Mouse (Mus musculus): ENCODE results near the gene Dtd1. TPM values are rescaled to one million over a fixed set of nuclear protein-coding genes. Genes with fewer than 3 reads are reported as not detected.
"Not testable (repeated sequence)": the region's sequence is repeated elsewhere in the genome, so short reads cannot be mapped to it uniquely, and the experiment has no call there.

Gene Dtd1
- 15.8 and 21.4 TPM in 2 replicates for total RNA-seq (2014; fragmentation: Nextera tagmentation)
- total RNA-seq (2017) = 23.9 and 33.2 TPM in 2 replicates
- polyA plus RNA-seq (2012) = 14.2 and 14.8 TPM in 2 replicates

DNA sequence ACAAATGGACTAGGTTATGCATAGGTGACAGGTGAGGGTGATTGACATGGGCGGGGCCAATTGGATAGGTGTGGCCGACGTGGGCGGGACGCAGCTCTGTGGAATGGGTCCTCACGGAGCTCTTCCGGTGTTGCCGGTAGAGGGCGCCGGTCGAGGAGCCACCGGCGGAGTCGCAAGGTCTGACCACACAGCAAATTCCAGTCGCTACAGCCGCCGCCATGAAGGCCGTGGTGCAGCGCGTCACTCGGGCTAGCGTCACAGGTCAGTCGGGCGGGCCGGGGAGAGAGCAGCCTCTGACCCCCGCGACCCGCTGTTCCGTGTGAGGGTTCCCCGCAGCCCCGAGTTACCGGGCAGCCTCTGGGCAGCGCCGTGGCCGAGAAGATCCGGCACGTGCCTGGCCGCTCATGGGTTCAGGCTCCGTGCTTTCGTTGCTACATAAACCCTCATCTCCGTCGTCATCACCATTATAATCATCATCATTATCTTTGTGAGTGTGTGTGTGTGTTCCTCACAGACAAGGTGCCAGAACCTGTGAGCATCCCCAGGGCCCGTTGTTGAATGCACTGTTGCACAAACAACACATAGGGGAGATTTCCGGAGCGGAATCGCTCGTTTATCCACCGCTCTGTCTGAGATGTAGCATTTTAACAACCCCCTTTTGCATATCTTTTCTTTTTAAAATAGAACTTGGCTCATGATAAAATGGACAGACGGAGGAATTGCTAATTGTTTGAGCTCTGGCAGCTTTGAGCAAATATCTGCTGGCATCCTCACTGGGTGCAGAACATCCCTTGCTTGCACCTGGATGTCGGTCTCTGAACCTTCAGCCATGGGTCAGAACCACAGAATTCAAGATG lies at the start of gene Dtd1:
TSS of gene Dtd1 (plus strand) at position 67 of the 857 bp plus-strand sequence.
- TF ChIP-seq TAL1 (conservative IDR thresholded peaks at IDR 0.05; ENCODE audit: low read depth, low read length) (no peak), CTCF (IDR thresholded peaks at IDR 0.05; ENCODE audit: low read depth, low read length) (peak; percentile 66; the same call in 1 of the 2 replicates)
- Histone ChIP-seq H3K27me3 (ENCODE audit: insufficient read depth, low read length) (no peaks in the 10 kb centered on the region), H3K9me3 (replicated peaks) (no peaks in the 10 kb centered on the region), H3K4me3 (ENCODE audit: low read depth, low read length) (peak within 1 kb of the TSS; percentile 91), H3K36me3 (replicated peaks) (peaks cover 34% of the 10 kb centered on the region), H3K4me1 (ENCODE audit: insufficient read depth, low read depth, low read length) (peaks cover 10% of the 10 kb centered on the region)
- DNase-seq (ENCODE audit: low spot score) (peak; percentile 77), ATAC-seq (ENCODE audit: extremely low read depth, insufficient number of reproducible peaks, low FRiP score, poor library complexity, severe bottlenecking) (peak; percentile 92)

DNA sequence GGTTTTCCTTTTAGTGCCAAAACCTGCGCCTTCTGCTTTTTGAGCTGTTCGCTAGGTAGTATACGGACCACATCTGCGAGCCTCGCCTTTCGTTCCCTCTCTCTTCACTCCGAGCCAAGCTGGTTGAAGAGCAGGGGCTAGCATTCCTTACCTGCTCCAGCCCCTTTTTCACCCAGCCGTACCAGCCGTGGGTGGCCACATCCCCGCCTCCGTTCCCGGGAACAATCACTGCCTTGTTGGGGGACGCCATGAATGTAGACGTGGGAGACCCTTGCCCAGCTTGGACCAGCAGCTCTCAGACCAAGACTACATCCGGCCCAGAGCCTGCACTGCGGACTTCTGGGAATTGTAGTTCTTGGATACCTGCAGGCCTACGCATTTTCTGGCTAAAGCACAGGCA lies 49.2 kb upstream of the Dtd1 start, which contains the start of gene Rbbp9:
TSS of gene Rbbp9 (minus strand) at position 341 of the 400 bp plus-strand sequence.
- no peak for TF ChIP-seq GATA2 (IDR thresholded peaks at IDR 0.05; ENCODE audit: borderline replicate concordance, low read depth, low read length)
- no peak for TF ChIP-seq POLR2AphosphoS5 (IDR thresholded peaks at IDR 0.05; ENCODE audit: insufficient replicate concordance, low read depth, low read length)
- TF ChIP-seq TAL1 (conservative IDR thresholded peaks at IDR 0.05; ENCODE audit: low read depth, low read length) = no peak
- no peak for TF ChIP-seq CTCF (IDR thresholded peaks at IDR 0.05; ENCODE audit: low read depth, low read length)
- no peak for TF ChIP-seq GATA1 (IDR thresholded peaks at IDR 0.05; ENCODE audit: borderline replicate concordance, low read length)
- Histone ChIP-seq H3K27me3 (ENCODE audit: insufficient read depth, low read length) (no peaks in the 10 kb centered on the region), H3K4me3 (ENCODE audit: low read depth, low read length) (peak within 1 kb of the TSS; percentile 76), H3K9me3 (replicated peaks) (no peaks in the 10 kb centered on the region), H3K4me1 (ENCODE audit: insufficient read depth, low read depth, low read length) (peaks cover 7% of the 10 kb centered on the region; the same call in 1 of the 2 replicates), H3K36me3 (replicated peaks) (peaks cover 24% of the 10 kb centered on the region)
- peak; percentile 73 for ATAC-seq (ENCODE audit: extremely low read depth, insufficient number of reproducible peaks, low FRiP score, poor library complexity, severe bottlenecking)
- DNase-seq (ENCODE audit: low spot score) = peak; percentile 43

DNA sequence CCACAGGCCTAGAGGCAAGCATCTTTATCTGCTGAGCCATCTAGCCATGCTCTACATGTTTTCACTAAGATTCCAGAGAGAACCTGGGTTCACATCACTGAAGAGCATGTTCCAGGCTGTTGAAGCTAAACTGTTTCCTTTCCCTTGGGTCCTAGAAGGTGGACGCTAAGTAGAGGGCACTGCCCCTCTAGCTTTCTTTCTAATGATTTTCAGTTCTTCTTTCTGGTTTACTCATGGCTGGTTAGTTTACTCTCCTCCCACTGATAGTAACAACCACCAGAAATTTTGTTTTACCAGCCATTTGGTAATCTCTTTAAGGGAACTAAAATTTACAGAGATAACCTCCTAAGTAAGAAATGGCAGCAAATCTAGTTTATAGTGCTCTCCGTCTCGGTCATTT lies 45.8 kb upstream of the Dtd1 start:
- Histone ChIP-seq H3K36me3 (replicated peaks) (peaks cover 4% of the 10 kb centered on the region), H3K4me1 (ENCODE audit: insufficient read depth, low read depth, low read length) (peaks cover 15% of the 10 kb centered on the region; the same call in 1 of the 2 replicates), H3K4me3 (ENCODE audit: low read depth, low read length) (no peak overlapping the region), H3K9me3 (replicated peaks) (no peaks in the 10 kb centered on the region), H3K27me3 (ENCODE audit: insufficient read depth, low read length) (no peaks in the 10 kb centered on the region)
- ATAC-seq (ENCODE audit: extremely low read depth, insufficient number of reproducible peaks, low FRiP score, poor library complexity, severe bottlenecking) = no peak
- no peak for DNase-seq (ENCODE audit: low spot score)
- TF ChIP-seq TAL1 (conservative IDR thresholded peaks at IDR 0.05; ENCODE audit: low read depth, low read length) (no peak), CTCF (IDR thresholded peaks at IDR 0.05; ENCODE audit: low read depth, low read length) (no peak)

DNA sequence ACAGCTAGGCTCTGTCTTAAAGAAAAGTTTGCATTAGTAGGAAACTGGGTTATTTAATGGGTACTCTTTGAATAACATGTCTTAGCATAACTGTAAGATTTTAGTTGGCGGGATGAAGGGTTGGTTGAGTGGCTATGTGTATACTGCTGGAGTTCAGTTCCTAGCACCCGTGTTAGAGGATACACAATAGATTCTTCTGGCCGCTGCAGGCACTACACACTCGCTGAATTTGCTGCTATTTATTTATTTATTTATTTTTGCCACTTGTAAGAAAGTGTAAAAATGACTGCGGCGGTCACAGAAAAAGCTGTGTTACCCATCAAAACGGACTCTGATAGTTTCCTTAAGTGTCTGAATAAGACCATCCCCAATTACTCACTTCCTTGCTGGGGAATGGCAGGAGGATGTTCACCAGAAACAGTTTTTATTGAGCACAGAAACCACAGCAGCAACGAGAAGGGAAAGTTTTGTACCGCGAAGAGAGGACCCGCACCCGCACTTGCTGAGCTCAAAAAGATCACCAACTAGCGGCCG lies 44.3 kb upstream of the Dtd1 start:
- ATAC-seq (ENCODE audit: extremely low read depth, insufficient number of reproducible peaks, low FRiP score, poor library complexity, severe bottlenecking) (peak; percentile 10; the same call in 1 of the 2 replicates), DNase-seq (ENCODE audit: low spot score) (no peak)
- Histone ChIP-seq H3K9me3 (replicated peaks) (no peaks in the 10 kb centered on the region), H3K4me3 (ENCODE audit: low read depth, low read length) (peak overlapping the region; percentile 79), H3K27me3 (ENCODE audit: insufficient read depth, low read length) (no peaks in the 10 kb centered on the region), H3K4me1 (ENCODE audit: insufficient read depth, low read depth, low read length) (peaks cover 15% of the 10 kb centered on the region; the same call in 1 of the 2 replicates), H3K36me3 (replicated peaks) (peaks cover 16% of the 10 kb centered on the region)
- TF ChIP-seq CTCF (IDR thresholded peaks at IDR 0.05; ENCODE audit: low read depth, low read length) = no peak
- TF ChIP-seq GATA2 (IDR thresholded peaks at IDR 0.05; ENCODE audit: borderline replicate concordance, low read depth, low read length) = no peak
- no peak for TF ChIP-seq TAL1 (conservative IDR thresholded peaks at IDR 0.05; ENCODE audit: low read depth, low read length)
- TF ChIP-seq GATA1 (IDR thresholded peaks at IDR 0.05; ENCODE audit: borderline replicate concordance, low read length) = no peak
- no peak for TF ChIP-seq POLR2AphosphoS5 (IDR thresholded peaks at IDR 0.05; ENCODE audit: insufficient replicate concordance, low read depth, low read length)

DNA sequence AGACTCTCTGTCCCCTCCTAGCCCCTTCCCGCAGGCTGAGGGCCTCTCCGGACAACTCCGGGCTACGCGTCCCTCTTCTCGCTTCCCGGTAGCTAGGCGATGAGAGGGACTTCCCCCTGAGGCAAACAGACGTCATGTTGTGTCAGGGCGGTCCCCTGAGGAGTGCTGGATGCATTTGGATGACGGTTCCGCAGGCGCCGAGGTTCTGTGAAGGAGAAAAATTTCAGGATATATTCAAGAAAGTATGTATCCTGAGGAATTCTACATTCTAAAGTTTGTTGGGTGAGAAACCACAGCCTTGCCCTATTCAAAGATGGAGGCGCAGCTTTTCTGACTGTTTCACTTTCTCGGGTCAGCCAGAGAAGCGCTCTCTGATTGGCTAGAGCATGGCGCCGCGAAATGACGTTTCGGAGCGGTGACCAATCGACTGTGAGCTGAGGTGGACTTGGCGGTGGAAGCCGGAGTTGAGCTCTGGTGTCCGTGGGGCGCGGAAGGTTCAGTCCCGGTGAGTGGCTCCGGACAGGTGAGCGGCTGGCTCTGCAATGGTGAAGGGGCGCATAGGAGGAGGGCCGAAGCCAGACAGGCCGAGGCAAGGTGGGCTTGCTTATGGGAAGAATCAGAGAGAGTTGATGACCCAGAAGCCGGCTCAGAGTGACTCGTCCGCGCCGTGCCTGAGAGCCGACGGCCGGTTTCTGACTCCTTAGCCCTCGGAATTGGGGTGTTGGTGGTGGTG lies 43.7 kb upstream of the Dtd1 start, which contains the start of gene Sec23b:
TSS of gene Sec23b (plus strand) at position 410 of the 733 bp plus-strand sequence.
- ATAC-seq (ENCODE audit: extremely low read depth, insufficient number of reproducible peaks, low FRiP score, poor library complexity, severe bottlenecking) (peak; percentile 96), DNase-seq (ENCODE audit: low spot score) (peak; percentile 91)
- TF ChIP-seq CTCF (IDR thresholded peaks at IDR 0.05; ENCODE audit: low read depth, low read length) = no peak
- no peak for TF ChIP-seq POLR2AphosphoS5 (IDR thresholded peaks at IDR 0.05; ENCODE audit: insufficient replicate concordance, low read depth, low read length)
- no peak for TF ChIP-seq TAL1 (conservative IDR thresholded peaks at IDR 0.05; ENCODE audit: low read depth, low read length)
- Histone ChIP-seq H3K36me3 (replicated peaks) (peaks cover 16% of the 10 kb centered on the region), H3K4me3 (ENCODE audit: low read depth, low read length) (peak within 1 kb of the TSS; percentile 79), H3K27me3 (ENCODE audit: insufficient read depth, low read length) (no peaks in the 10 kb centered on the region), H3K4me1 (ENCODE audit: insufficient read depth, low read depth, low read length) (peaks cover 15% of the 10 kb centered on the region; the same call in 1 of the 2 replicates), H3K9me3 (replicated peaks) (no peaks in the 10 kb centered on the region)

DNA sequence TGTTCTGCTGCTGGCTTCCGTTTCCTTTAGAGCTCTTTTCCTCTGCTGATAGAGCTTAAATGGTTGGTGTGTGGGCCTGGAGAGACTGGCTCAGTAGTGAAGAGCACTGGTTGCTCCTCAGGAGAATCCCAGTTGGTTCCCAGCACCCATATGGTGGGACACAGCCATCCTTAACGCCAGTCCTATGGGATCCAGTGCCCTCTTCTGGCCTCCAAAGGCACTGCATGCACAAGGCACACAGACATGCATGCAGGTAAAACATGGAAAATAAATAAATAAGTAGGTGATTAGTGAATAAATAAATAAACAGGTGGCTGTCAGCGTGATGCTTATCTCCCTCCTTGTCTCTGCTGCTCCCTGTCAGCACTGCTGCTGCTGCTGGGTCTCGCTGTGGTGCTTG lies 11.0 kb upstream of the Dtd1 start:
- Histone ChIP-seq H3K4me3 (ENCODE audit: low read depth, low read length) (no peak overlapping the region), H3K27me3 (ENCODE audit: insufficient read depth, low read length) (no peaks in the 10 kb centered on the region), H3K4me1 (ENCODE audit: insufficient read depth, low read depth, low read length) (peaks cover 2% of the 10 kb centered on the region; the same call in 1 of the 2 replicates), H3K9me3 (replicated peaks) (no peaks in the 10 kb centered on the region), H3K36me3 (replicated peaks) (peaks cover 70% of the 10 kb centered on the region)
- ATAC-seq (ENCODE audit: extremely low read depth, insufficient number of reproducible peaks, low FRiP score, poor library complexity, severe bottlenecking) = no peak
- DNase-seq (ENCODE audit: low spot score) = no peak
- no peak for TF ChIP-seq TAL1 (conservative IDR thresholded peaks at IDR 0.05; ENCODE audit: low read depth, low read length)
- no peak for TF ChIP-seq GATA2 (IDR thresholded peaks at IDR 0.05; ENCODE audit: borderline replicate concordance, low read depth, low read length)
- TF ChIP-seq CTCF (IDR thresholded peaks at IDR 0.05; ENCODE audit: low read depth, low read length) = peak; percentile 30; the same call in 1 of the 2 replicates

DNA sequence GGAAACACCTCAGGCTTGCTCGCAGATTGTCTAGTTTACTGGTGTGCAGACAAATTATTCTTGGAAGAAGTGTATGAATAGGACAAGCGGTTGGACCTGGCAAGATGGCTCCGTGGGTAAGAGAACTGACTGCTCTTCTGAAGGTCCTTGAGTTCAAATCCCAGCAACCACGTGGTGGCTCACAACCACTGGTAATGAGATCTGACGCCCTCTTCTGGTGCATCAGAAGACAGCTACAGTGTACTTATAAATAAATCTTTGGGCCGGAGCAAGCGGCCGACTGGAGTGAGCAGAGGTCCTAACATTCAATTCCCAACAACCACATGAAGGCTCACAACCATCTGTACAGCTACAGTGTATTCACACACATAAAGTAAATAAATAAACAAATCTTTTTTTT lies 6.7 kb upstream of the Dtd1 start:
- not testable (repeated sequence) for H3K4me3 ChIP-seq (ENCODE audit: low read depth, low read length); H3K9me3 ChIP-seq (replicated peaks); DNase-seq (ENCODE audit: low spot score); H3K27me3 ChIP-seq (ENCODE audit: insufficient read depth, low read length); ATAC-seq (ENCODE audit: extremely low read depth, insufficient number of reproducible peaks, low FRiP score, poor library complexity, severe bottlenecking); H3K4me1 ChIP-seq (ENCODE audit: insufficient read depth, low read depth, low read length)
- H3K36me3 ChIP-seq (replicated peaks) = peaks cover 40% of the 10 kb centered on the region

Data from G1E (cell line).